Mouse (Mus musculus) hindbrain, embryonic 11.5 days (tissue): ENCODE results near the gene Ankrd12. TPM values are rescaled to one million over a fixed set of nuclear protein-coding genes. Genes with fewer than 3 reads are reported as not detected.

Source experiments
- ATAC-seq: fragments of 200-750 bp; cut with Nextera tagmentation; 2 replicates; pipeline ENCODE4 v1.8.0; 2017; ENCODE audit warnings: mild to moderate bottlenecking, moderate TSS enrichment, moderate library complexity; ENCODE audit not compliant: low FRiP score
- DNase-seq: peaks from one replicate; pipeline ENCODE4 v3.0.0-alpha.2; 2015; ENCODE audit warnings: low spot score
- H3K27ac ChIP-seq: fragments of 300-500 bp; sonication (generic); 2 replicates; pipeline ENCODE4 v1.5.1; 2014; ENCODE audit warnings: mild to moderate bottlenecking, low read depth, low read length
- H3K27me3 ChIP-seq: fragments of 300-500 bp; sonication (generic); 2 replicates; pipeline ENCODE4 v1.6.1; 2014; ENCODE audit warnings: mild to moderate bottlenecking, low read length, moderate library complexity, mixed read lengths; ENCODE audit not compliant: control insufficient read depth, insufficient read depth
- H3K36me3 ChIP-seq: fragments of 300-500 bp; sonication (generic); 2 replicates; pipeline ENCODE4 v1.6.1; 2014; ENCODE audit warnings: mild to moderate bottlenecking, low read length, moderate library complexity, mixed read lengths; ENCODE audit not compliant: control insufficient read depth, insufficient read depth
- H3K4me1 ChIP-seq: fragments of 300-500 bp; sonication (generic); replicated peaks from 2 replicates; pipeline ENCODE4 v1.6.1; 2014; ENCODE audit warnings: low read length, mixed read lengths; ENCODE audit not compliant: control insufficient read depth, insufficient read depth
- H3K4me2 ChIP-seq: fragments of 300-500 bp; sonication (generic); replicated peaks from 2 replicates; pipeline ENCODE4 v1.6.1; 2014; ENCODE audit warnings: mild to moderate bottlenecking, low read depth, low read length
- H3K4me3 ChIP-seq: fragments of 300-500 bp; sonication (generic); 2 replicates; pipeline ENCODE4 v1.5.1; 2014; ENCODE audit warnings: low read depth, low read length
- H3K9ac ChIP-seq: fragments of 300-500 bp; sonication (generic); 2 replicates; pipeline ENCODE4 v1.6.1; 2014; ENCODE audit warnings: low read depth, low read length
- H3K9me3 ChIP-seq: fragments of 300-500 bp; sonication (generic); 2 replicates; pipeline ENCODE4 v1.6.1; 2016; ENCODE audit warnings: low read length; ENCODE audit not compliant: control insufficient read depth
- WGBS: fragments of 180-500 bp; shearing (Covaris S2); extraction: QIAGEN DNeasy Blood & Tissue Kit; methylation state at CpG from one replicate; pipeline ENCODE4 v1.1.7; 2014; 5-methylcytosine and 5-hydroxymethylcytosine counted together
- polyA plus RNA-seq: library from polyadenylated mRNA; unstranded; fragments of >200 nt; fragmentation: Nextera tagmentation; extraction: Ambion mirVana; gene quantifications from 2 replicates; pipeline ENCODE4 v1.2.1, GENCODE M21; 2014

Gene Ankrd12
- polyA plus RNA-seq, 1 experiment from 2014 or later = 49.2 TPM

DNA sequence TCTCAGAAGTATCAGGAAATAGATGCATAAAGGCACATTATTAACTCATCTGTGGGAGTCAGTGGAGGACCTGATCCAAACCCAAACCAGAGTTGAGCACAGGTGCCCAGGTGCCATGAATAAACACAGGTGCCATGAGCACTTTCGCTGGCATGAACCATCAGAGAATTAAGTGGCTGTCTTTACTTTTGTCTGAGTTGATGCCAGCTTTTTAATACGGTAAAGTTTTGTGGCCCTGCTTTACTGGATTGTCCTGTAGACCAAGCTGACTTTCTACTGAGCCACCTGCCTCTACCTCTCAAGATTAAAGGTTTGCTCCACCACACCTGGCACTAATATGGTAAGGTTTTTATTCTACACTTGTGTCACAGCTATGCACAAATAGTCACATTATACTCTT, 15.2 kb upstream of the Ankrd12 start:
- no peaks in the 10 kb centered on the region for H3K4me1 ChIP-seq

GRCm38 (mm10) chr17:66091392-66091791, 14.5 kb upstream of the Ankrd12 start:
- Histone ChIP-seq H3K9ac (no peak overlapping the region), H3K27me3 (no peaks in the 10 kb centered on the region), H3K36me3 (no peaks in the 10 kb centered on the region), H3K27ac (no peak overlapping the region), H3K4me3 (no peak overlapping the region), H3K4me2 (no peak overlapping the region), H3K4me1 (no peaks in the 10 kb centered on the region), H3K9me3 (no peaks in the 10 kb centered on the region)
- ATAC-seq (no peak), DNase-seq (no peak)
- WGBS = 91% methylated on average over 2 of the region's 2 CpGs

More for the DNA sequence above, 15.2 kb upstream of the Ankrd12 start:
- no peaks in the 10 kb centered on the region for H3K36me3 ChIP-seq
- DNase-seq = no peak
- no peak for ATAC-seq
- H3K9me3 ChIP-seq = no peaks in the 10 kb centered on the region
- no peak overlapping the region for H3K4me2 ChIP-seq
- no peaks in the 10 kb centered on the region for H3K27me3 ChIP-seq
- H3K4me3 ChIP-seq = no peak overlapping the region
- H3K9ac ChIP-seq = no peak overlapping the region
- no peak overlapping the region for H3K27ac ChIP-seq
- 94% methylated on average over 2 of the region's 2 CpGs for WGBS

DNA sequence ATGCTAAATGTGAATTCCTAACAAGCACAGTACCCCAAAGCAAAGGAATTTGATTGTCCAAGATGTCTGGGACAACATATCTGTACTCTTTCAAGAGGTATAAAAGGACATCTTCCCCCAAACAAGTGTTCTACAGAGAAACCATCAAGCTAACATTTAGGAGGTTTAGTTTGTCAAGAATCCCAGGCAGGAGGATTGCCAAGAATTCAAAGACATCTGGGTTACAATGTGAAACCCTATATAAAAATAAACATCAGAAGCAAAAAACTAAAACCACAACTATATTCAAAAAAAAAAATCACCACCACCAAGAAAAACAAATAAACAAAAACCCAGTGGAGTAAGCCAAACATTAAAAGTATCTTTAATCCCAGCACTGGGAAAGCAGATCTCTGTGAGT, 13.4 kb upstream of the Ankrd12 start:
- no peaks in the 10 kb centered on the region for H3K27me3 ChIP-seq
- no peak overlapping the region for H3K4me2 ChIP-seq
- no peak overlapping the region for H3K4me3 ChIP-seq
- no peak overlapping the region for H3K27ac ChIP-seq
- DNase-seq = no peak
- H3K9me3 ChIP-seq = no peaks in the 10 kb centered on the region
- H3K9ac ChIP-seq = no peak overlapping the region
- no peaks in the 10 kb centered on the region for H3K4me1 ChIP-seq
- H3K36me3 ChIP-seq = no peaks in the 10 kb centered on the region
- no peak for ATAC-seq

DNA sequence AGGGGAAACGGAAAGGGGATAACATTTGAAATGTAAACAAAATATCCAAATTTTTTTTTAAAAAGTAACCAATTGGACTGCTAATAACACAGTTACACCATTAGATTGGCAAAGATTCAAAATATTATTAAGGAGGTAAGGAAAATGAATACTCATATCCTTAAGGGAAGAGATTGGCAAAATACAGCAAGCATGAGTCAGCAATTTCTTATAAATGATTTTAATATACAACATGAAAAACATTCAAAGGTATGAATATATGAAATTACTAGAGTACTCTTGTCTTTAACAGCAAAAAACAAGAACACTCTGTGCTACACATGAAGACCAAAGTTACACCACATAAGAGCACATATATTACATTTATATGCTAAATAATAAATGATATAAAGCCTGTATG, 8.1 kb upstream of the Ankrd12 start:
- 94% methylated on average over 1 of the region's 1 CpGs for WGBS
- H3K36me3 ChIP-seq = no peaks in the 10 kb centered on the region

DNA sequence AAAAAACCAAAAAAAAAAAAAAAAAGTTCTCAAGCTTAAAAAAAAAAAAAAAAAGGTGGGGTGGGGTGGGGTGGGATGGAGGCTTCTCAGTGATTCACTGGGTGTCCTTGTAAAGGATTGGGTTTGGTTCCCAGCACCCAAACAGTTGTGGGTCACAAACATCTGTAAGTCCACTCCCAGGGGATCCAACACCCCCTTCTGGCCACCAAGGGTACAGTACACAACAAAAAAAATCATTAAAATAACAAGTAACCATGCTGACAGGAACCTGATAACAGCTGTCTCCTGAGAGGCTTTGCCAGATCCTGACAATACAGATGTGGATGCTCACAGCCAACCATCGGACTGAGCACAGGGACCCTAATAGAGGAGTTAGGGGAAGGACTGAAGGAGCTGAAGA, 7.6 kb upstream of the Ankrd12 start:
- Histone ChIP-seq H3K27me3 (no peaks in the 10 kb centered on the region), H3K4me1 (no peaks in the 10 kb centered on the region), H3K4me3 (no peak overlapping the region), H3K27ac (no peak overlapping the region), H3K4me2 (no peak overlapping the region), H3K36me3 (no peaks in the 10 kb centered on the region), H3K9ac (no peak overlapping the region), H3K9me3 (no peaks in the 10 kb centered on the region)
- DNase-seq (no peak), ATAC-seq (no peak)
- WGBS = 94% methylated on average over 1 of the region's 1 CpGs

More for the DNA sequence above, 8.1 kb upstream of the Ankrd12 start:
- Histone ChIP-seq H3K4me1 (no peaks in the 10 kb centered on the region), H3K4me2 (no peak overlapping the region), H3K27ac (no peak overlapping the region), H3K9ac (no peak overlapping the region), H3K9me3 (no peaks in the 10 kb centered on the region), H3K27me3 (no peaks in the 10 kb centered on the region), H3K4me3 (no peak overlapping the region)
- DNase-seq (no peak), ATAC-seq (no peak)

- peak overlapping the region; percentile 91 for H3K27ac ChIP-seq
- no peaks in the 10 kb centered on the region for H3K36me3 ChIP-seq
- H3K9ac ChIP-seq = peak overlapping the region; percentile 74
- no peaks in the 10 kb centered on the region for H3K27me3 ChIP-seq
- H3K9me3 ChIP-seq = no peaks in the 10 kb centered on the region
- 3% methylated on average over 23 of the region's 23 CpGs for WGBS
- no peaks in the 10 kb centered on the region for H3K4me1 ChIP-seq
- DNase-seq = no peak
- H3K4me2 ChIP-seq = peak overlapping the region; percentile 87
- peak overlapping the region; percentile 87 for H3K4me3 ChIP-seq
- ATAC-seq = peak; percentile 76
These were observed 555 bp upstream of the Ankrd12 start for GRCm38 (mm10) chr17:66077437-66077850.

GRCm38 (mm10) chr17:66076174-66076927, 538 bp downstream of the Ankrd12 start:
- H3K4me1 ChIP-seq = no peaks in the 10 kb centered on the region
- no peaks in the 10 kb centered on the region for H3K36me3 ChIP-seq
- DNase-seq = peak; percentile 61
- H3K4me3 ChIP-seq = peak overlapping the region; percentile 87
- H3K9me3 ChIP-seq = no peaks in the 10 kb centered on the region
- peak overlapping the region; percentile 91 for H3K27ac ChIP-seq
- under 1% methylated on average over 60 of the region's 95 CpGs for WGBS
- H3K4me2 ChIP-seq = peak overlapping the region; percentile 87
- peak; percentile 89 for ATAC-seq
- H3K27me3 ChIP-seq = no peaks in the 10 kb centered on the region
- H3K9ac ChIP-seq = peak overlapping the region; percentile 74

GRCm38 (mm10) chr17:66075827-66076173, 1.1 kb downstream of the Ankrd12 start:
- no peaks in the 10 kb centered on the region for H3K36me3 ChIP-seq
- ATAC-seq = peak; percentile 0; the same call in 1 of the 2 replicates
- peak overlapping the region; percentile 87 for H3K4me2 ChIP-seq
- H3K9me3 ChIP-seq = no peaks in the 10 kb centered on the region
- no peaks in the 10 kb centered on the region for H3K4me1 ChIP-seq
- H3K27me3 ChIP-seq = no peaks in the 10 kb centered on the region
- peak overlapping the region; percentile 87 for H3K4me3 ChIP-seq
- no peak for DNase-seq
- 9% methylated on average over 12 of the region's 12 CpGs for WGBS
- H3K9ac ChIP-seq = peak overlapping the region; percentile 74
- H3K27ac ChIP-seq = peak overlapping the region; percentile 91

- Histone ChIP-seq H3K4me2 (no peak overlapping the region), H3K36me3 (no peaks in the 10 kb centered on the region), H3K4me1 (no peaks in the 10 kb centered on the region), H3K27ac (no peak overlapping the region), H3K4me3 (no peak overlapping the region), H3K9ac (no peak overlapping the region), H3K27me3 (no peaks in the 10 kb centered on the region), H3K9me3 (no peaks in the 10 kb centered on the region)
- WGBS = 89% methylated on average over 7 of the region's 7 CpGs
- ATAC-seq = no peak
- DNase-seq = no peak
These were observed 2.9 kb downstream of the Ankrd12 start for GRCm38 (mm10) chr17:66073971-66074370.
